Mouse (Mus musculus): ENCODE measurements around the gene Camta1.

DNA sequence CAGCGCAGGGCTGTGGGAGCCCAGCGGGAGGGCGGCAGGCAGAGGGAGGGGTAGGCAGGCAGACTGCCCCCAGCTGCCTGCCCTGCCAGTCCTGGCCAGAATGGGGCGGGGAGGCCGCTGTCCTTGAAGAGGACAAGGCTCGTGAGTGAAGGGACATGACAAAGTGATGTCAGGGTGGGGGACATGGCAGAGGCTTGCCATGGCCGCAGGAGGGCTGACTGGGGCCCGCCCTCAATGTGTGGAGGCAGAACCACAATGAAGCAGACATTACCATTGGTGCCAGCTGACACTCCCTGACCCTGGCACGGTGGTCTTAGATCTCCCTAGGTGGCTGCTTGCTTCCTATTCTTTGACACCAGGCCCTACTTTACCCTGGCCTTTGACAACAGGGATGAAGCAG is 635.2 kb downstream of the Camta1 start:
- TF ChIP-seq CTCF (IDR thresholded peaks at IDR 0.05; ENCODE audit: borderline replicate concordance, control insufficient read depth, extremely low read depth, insufficient read depth, low read length, poor library complexity) (no peak), POLR2A (IDR thresholded peaks at IDR 0.05; ENCODE audit: control insufficient read depth, extremely low read depth, insufficient read depth, low read length, poor library complexity) (no peak)
